Mouse (Mus musculus): Measurements from ENCODE around the gene Clpb. TPM values are rescaled to one million over a fixed set of nuclear protein-coding genes. Genes with fewer than 3 reads are reported as not detected.
A peak's percentile ranks its signal among the peaks of the same experiment; 100 is the strongest.

Gene Clpb
- polyA plus RNA-seq, 1 experiment from 2014 or later: 60.0 TPM

GRCm38 (mm10) chr7:101679591-101679990 is 16.2 kb downstream of the Clpb start:
- 15% methylated on average over 7 of the region's 7 CpGs for WGBS

DNA sequence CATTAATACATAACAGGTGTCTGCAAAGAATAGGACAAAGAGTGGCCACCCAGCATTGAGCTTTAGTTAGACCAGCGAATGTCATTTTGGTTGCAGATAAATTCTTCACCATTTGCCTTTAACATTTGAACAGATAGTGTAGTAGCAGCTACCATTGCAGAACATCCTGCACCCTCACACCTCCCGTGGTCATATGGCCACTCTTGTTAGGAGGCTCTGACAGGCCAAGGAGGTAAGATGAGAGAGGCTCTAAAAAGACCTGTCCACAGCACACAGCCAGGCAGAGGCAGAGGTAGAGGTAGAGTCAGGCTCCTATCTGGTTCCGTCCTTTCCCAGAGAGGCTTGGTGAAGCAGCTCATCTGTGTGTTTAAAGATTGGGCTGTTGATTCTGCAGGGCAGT is 17.5 kb downstream of the Clpb start:
- no peaks in the 10 kb centered on the region for H3K36me3 ChIP-seq
- no peak overlapping the region for H3K4me2 ChIP-seq
- 81% methylated on average over 3 of the region's 3 CpGs for WGBS
- H3K4me3 ChIP-seq: no peak overlapping the region
- H3K9ac ChIP-seq: no peak overlapping the region
- ATAC-seq (ENCODE audit: borderline replicate concordance, extremely low read depth, low FRiP score, low TSS enrichment): no peak
- no peaks in the 10 kb centered on the region for H3K27me3 ChIP-seq
- no peak overlapping the region for H3K27ac ChIP-seq
- peaks cover 13% of the 10 kb centered on the region for H3K4me1 ChIP-seq
- H3K9me3 ChIP-seq: no peaks in the 10 kb centered on the region

More at GRCm38 (mm10) chr7:101679591-101679990, 16.2 kb downstream of the Clpb start:
- no peak overlapping the region for H3K4me3 ChIP-seq
- ATAC-seq (ENCODE audit: borderline replicate concordance, extremely low read depth, low FRiP score, low TSS enrichment): peak; percentile 79
- no peaks in the 10 kb centered on the region for H3K36me3 ChIP-seq
- H3K4me1 ChIP-seq: peaks cover 15% of the 10 kb centered on the region
- no peak overlapping the region for H3K27ac ChIP-seq
- no peaks in the 10 kb centered on the region for H3K27me3 ChIP-seq
- no peak overlapping the region for H3K4me2 ChIP-seq
- no peaks in the 10 kb centered on the region for H3K9me3 ChIP-seq
- no peak overlapping the region for H3K9ac ChIP-seq

DNA sequence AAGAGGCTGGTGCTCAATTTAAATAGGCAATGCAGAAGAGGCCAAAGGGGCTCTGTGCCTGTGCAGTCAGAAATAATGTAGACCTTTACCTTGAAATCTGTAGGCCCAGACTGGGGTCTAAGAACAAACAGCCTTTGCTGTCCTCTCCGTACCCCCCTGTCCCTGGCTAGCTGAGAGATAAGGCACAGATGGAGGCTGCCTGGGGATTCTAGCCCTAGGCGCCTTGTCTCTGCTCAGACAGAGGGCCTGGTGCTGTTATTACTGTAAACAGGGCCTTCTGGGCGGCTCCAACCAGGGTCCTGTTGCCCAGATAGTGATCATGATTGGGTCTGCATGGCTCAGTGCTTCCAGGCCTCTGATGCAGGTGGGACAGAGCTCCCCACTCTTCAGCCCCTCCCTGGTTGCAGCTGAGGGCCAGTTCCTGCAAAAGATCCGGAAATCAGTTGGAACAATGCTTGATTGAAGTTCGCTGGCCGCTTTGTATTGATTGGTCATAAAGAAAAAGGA is 18.2 kb downstream of the Clpb start:
- no peak; the same call in 1 of the 2 replicates for ATAC-seq (ENCODE audit: borderline replicate concordance, extremely low read depth, low FRiP score, low TSS enrichment)
- H3K4me1 ChIP-seq: peaks cover 7% of the 10 kb centered on the region
- WGBS: 59% methylated on average over 6 of the region's 6 CpGs

GRCm38 (mm10) chr7:101682886-101683285 is 19.5 kb downstream of the Clpb start:
- Histone ChIP-seq H3K27ac (no peak overlapping the region), H3K27me3 (no peaks in the 10 kb centered on the region), H3K9ac (no peak overlapping the region), H3K4me2 (no peak overlapping the region), H3K36me3 (no peaks in the 10 kb centered on the region), H3K4me1 (no peaks in the 10 kb centered on the region), H3K9me3 (no peaks in the 10 kb centered on the region), H3K4me3 (no peak overlapping the region)
- WGBS: 62% methylated on average over 5 of the region's 5 CpGs
- ATAC-seq (ENCODE audit: borderline replicate concordance, extremely low read depth, low FRiP score, low TSS enrichment): no peak

More for the DNA sequence above, 18.2 kb downstream of the Clpb start:
- no peak overlapping the region for H3K9ac ChIP-seq
- H3K36me3 ChIP-seq: no peaks in the 10 kb centered on the region
- H3K4me3 ChIP-seq: no peak overlapping the region
- no peaks in the 10 kb centered on the region for H3K27me3 ChIP-seq
- no peaks in the 10 kb centered on the region for H3K9me3 ChIP-seq
- no peak overlapping the region for H3K27ac ChIP-seq
- no peak overlapping the region for H3K4me2 ChIP-seq

- 54% methylated on average over 9 of the region's 9 CpGs for WGBS
- H3K27ac ChIP-seq: no peak overlapping the region
- H3K4me2 ChIP-seq: no peak overlapping the region
- no peaks in the 10 kb centered on the region for H3K36me3 ChIP-seq
- no peak for ATAC-seq (ENCODE audit: borderline replicate concordance, extremely low read depth, low FRiP score, low TSS enrichment)
- H3K4me1 ChIP-seq: no peaks in the 10 kb centered on the region
- H3K27me3 ChIP-seq: no peaks in the 10 kb centered on the region
- no peaks in the 10 kb centered on the region for H3K9me3 ChIP-seq
- H3K4me3 ChIP-seq: no peak overlapping the region
- no peak overlapping the region for H3K9ac ChIP-seq
Measured at GRCm38 (mm10) chr7:101683976-101684630, 20.7 kb downstream of the Clpb start.

DNA sequence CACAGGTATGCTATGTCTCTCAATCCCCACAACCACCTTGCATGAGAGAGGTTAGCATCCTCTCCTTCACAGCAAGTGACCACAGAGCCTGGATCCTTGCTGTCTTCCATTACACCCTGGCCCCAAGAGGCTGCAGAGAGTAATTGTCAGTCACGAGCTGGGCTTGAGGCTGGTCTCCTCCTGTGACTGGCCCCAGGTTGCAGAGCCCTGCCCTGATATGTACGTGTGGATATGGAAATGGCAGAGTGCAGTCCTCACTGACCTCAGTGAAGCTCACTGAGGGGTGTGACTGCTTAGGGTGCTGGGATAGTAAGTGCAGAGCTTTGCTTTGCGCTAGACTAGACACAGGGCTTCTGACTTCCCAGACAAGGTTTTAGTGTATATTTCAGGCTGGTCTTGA is 21.2 kb downstream of the Clpb start:
- H3K36me3 ChIP-seq: no peaks in the 10 kb centered on the region
- no peak for ATAC-seq (ENCODE audit: borderline replicate concordance, extremely low read depth, low FRiP score, low TSS enrichment)
- no peaks in the 10 kb centered on the region for H3K9me3 ChIP-seq
- H3K27ac ChIP-seq: no peak overlapping the region
- no peaks in the 10 kb centered on the region for H3K4me1 ChIP-seq
- H3K4me2 ChIP-seq: no peak overlapping the region
- H3K4me3 ChIP-seq: no peak overlapping the region
- WGBS: 61% methylated on average over 3 of the region's 3 CpGs
- H3K9ac ChIP-seq: no peak overlapping the region
- no peaks in the 10 kb centered on the region for H3K27me3 ChIP-seq

DNA sequence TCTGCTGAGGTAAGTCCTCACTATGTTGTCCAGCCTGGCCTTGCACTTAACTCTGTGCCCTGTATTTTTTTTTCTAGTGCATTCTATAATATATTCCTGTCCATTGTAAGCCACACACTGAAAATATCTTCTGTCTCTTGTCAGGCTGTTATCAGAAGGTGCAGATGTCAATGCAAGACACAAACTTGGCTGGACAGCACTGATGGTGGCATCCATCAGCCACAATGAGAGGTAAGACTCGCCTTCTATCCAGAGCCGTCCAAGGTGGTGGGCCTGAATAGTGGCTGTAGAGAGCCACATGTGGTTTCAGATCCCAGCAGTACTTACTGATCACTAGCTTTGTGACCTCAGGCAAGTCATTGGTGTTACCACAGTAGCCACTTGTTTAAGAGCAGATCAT is 23.7 kb downstream of the Clpb start:
- WGBS: 82% methylated on average over 2 of the region's 2 CpGs
- Histone ChIP-seq H3K27ac (no peak overlapping the region), H3K36me3 (no peaks in the 10 kb centered on the region), H3K4me2 (no peak overlapping the region), H3K4me3 (no peak overlapping the region), H3K9ac (no peak overlapping the region), H3K27me3 (no peaks in the 10 kb centered on the region), H3K9me3 (no peaks in the 10 kb centered on the region), H3K4me1 (no peaks in the 10 kb centered on the region)
- ATAC-seq (ENCODE audit: borderline replicate concordance, extremely low read depth, low FRiP score, low TSS enrichment): no peak

DNA sequence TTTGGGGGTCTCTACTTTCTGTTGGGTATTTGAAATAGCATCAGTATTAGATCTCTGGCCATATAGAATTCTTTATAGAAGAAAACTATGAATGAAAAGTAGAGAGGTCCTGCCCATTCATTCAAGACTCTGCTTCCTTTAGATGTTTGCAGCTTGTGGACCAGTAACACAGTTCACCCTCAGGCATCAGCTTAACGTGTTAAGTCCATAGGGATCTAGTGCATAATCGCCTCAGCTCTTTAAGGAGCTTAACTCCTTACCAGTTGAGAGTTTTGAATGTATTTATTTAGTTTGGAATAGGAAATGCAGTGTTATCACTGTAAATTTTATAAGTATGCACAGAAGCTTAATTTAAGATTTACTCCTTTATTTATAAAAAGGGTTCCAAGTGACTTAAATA is 27.0 kb downstream of the Clpb start:
- Histone ChIP-seq H3K27me3 (no peaks in the 10 kb centered on the region), H3K36me3 (no peaks in the 10 kb centered on the region), H3K4me1 (no peaks in the 10 kb centered on the region), H3K9ac (no peak overlapping the region), H3K4me2 (no peak overlapping the region), H3K9me3 (no peaks in the 10 kb centered on the region), H3K27ac (no peak overlapping the region), H3K4me3 (no peak overlapping the region)
- no peak for ATAC-seq (ENCODE audit: borderline replicate concordance, extremely low read depth, low FRiP score, low TSS enrichment)
- 74% methylated on average over 2 of the region's 2 CpGs for WGBS

GRCm38 (mm10) chr7:101691863-101692262 is 28.4 kb downstream of the Clpb start:
- Histone ChIP-seq H3K36me3 (no peaks in the 10 kb centered on the region), H3K4me1 (no peaks in the 10 kb centered on the region), H3K9ac (no peak overlapping the region), H3K4me2 (no peak overlapping the region), H3K9me3 (no peaks in the 10 kb centered on the region), H3K27me3 (no peaks in the 10 kb centered on the region), H3K27ac (no peak overlapping the region), H3K4me3 (no peak overlapping the region)
- WGBS: 78% methylated on average over 8 of the region's 8 CpGs
- no peak for ATAC-seq (ENCODE audit: borderline replicate concordance, extremely low read depth, low FRiP score, low TSS enrichment)

- Histone ChIP-seq H3K27ac (no peak overlapping the region), H3K4me2 (no peak overlapping the region), H3K27me3 (no peaks in the 10 kb centered on the region), H3K36me3 (no peaks in the 10 kb centered on the region), H3K4me3 (no peak overlapping the region), H3K9ac (no peak overlapping the region), H3K4me1 (no peaks in the 10 kb centered on the region), H3K9me3 (no peaks in the 10 kb centered on the region)
- WGBS: 64% methylated on average over 14 of the region's 14 CpGs
- no peak for ATAC-seq (ENCODE audit: borderline replicate concordance, extremely low read depth, low FRiP score, low TSS enrichment)
Measured at GRCm38 (mm10) chr7:101692446-101692845, 29.0 kb downstream of the Clpb start.

DNA sequence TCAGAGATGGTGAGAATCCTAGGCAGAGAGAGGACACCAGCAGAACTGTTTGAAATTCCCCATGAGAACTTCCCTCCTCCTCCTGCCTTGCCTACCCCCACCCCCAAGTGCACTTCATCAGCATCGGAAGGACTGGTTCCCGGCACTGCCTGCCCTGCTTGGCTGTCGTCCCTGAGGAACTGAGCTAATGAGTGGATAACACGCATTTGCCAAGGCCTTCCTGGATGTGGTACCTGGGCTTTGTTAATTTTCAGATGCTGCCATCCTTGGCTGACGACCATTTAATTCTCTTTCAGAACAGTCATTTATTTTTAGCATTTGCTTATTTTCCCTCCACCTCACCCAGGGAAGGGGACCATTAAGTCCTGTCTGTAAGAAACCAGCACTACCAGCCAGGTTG is 32.0 kb downstream of the Clpb start:
- H3K4me2 ChIP-seq: no peak overlapping the region
- no peaks in the 10 kb centered on the region for H3K36me3 ChIP-seq
- no peaks in the 10 kb centered on the region for H3K27me3 ChIP-seq
- WGBS: 45% methylated on average over 5 of the region's 5 CpGs
- ATAC-seq (ENCODE audit: borderline replicate concordance, extremely low read depth, low FRiP score, low TSS enrichment): no peak
- no peak overlapping the region for H3K9ac ChIP-seq
- H3K27ac ChIP-seq: no peak overlapping the region
- H3K9me3 ChIP-seq: no peaks in the 10 kb centered on the region
- H3K4me3 ChIP-seq: no peak overlapping the region
- H3K4me1 ChIP-seq: no peaks in the 10 kb centered on the region

DNA sequence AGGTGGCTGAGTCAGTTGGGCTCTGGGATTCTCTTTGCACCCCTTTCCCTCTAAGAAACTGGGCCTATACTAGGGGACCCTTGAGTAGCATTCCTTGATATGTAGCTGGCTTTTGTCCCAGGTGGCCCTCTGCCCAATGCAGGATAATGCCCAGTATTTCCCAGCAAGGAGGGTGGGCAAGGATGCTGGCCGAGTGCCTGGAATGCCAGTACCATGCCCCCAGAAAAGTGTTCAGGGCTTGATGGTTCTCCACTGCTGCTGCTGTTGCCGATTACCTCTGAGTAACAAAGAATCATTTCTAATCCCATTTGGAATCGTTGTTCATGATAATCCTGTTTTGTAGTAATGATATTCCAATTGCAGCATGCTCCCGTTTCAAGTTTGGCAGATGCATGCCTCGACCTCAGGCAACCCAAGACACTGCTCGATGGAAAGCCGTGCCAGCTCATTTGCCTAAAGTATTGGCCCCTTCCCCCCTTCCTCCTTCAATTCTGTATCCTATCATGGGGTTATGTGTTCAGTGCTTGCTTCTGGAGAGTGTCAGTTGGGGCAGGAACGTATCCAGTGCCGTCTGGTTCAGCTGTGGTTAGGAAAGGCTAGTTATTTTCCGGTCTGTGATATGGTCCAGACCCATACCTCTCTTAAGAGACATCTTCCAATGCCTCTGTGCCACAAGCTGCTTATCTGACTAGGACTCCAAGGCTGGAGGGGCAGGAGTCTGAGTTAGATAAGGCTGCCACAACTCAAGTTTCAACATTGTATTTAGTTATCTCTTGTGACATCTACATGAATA is 33.7 kb downstream of the Clpb start:
- 79% methylated on average over 10 of the region's 10 CpGs for WGBS
- H3K4me1 ChIP-seq: no peaks in the 10 kb centered on the region
- no peak for ATAC-seq (ENCODE audit: borderline replicate concordance, extremely low read depth, low FRiP score, low TSS enrichment)
- H3K4me2 ChIP-seq: no peak overlapping the region
- H3K9me3 ChIP-seq: no peaks in the 10 kb centered on the region
- no peak overlapping the region for H3K4me3 ChIP-seq
- no peak overlapping the region for H3K9ac ChIP-seq
- no peaks in the 10 kb centered on the region for H3K36me3 ChIP-seq
- H3K27me3 ChIP-seq: no peaks in the 10 kb centered on the region
- no peak overlapping the region for H3K27ac ChIP-seq

Data from lung, embryonic 15.5 days (tissue).